Comparison of ENCODE assay signal across 8 mouse cellular contexts in the genomic region with DNA sequence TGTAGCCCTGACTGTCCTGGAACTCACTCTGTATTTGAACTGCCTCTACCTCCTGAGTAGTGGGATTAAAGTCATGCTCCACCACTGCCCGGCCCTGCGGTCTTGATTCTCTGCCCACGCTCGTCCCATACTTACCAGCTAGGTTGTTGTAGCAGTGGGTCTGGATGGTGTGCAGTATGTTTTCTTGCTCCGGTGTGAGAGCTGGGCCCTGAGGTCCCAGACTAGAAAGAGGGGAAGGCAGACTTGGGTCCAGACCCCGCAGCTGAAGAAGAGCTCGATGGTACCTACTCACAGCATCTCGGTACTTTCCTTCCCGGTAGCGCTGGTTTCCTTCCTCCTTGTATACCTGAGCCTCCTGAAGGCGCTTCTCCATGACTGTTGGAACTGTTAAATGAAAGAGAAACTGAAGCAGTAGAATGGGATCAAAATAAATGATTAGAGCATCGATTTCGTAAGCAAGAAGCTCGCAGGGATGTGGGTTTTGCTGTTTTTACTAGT. TPM values are rescaled to one million over a fixed set of nuclear protein-coding genes. Genes with fewer than 3 reads are reported as not detected.
A peak's percentile ranks its signal among the peaks of the same experiment; 100 is the strongest.
DNase-seq lines count a peak whose midpoint lies in the region; ATAC-seq and TF ChIP-seq lines count a peak whose summit lies in the region.

No protein-coding gene starts in this region.

- TF ChIP-seq RAD21 in CH12.LX (IDR thresholded peaks at IDR 0.05; ENCODE audit: low read depth, low read length), result no peak

- peak overlapping the region; percentile 95 for H3K4me2 ChIP-seq in heart, embryonic 12.5 days
- H3K4me2 ChIP-seq in CH12.LX (ENCODE audit: insufficient read depth, low read depth, poor library complexity, severe bottlenecking), result peak overlapping the region; percentile 93
- H3K4me2 ChIP-seq in forebrain, embryonic 14.5 days (ENCODE audit: low read length), result peak overlapping the region; percentile 88
- peak overlapping the region; percentile 86 for H3K4me2 ChIP-seq in liver, embryonic 15.5 days

- no peak for ATAC-seq in heart, embryonic 12.5 days (ENCODE audit: insufficient number of reproducible peaks, low FRiP score)
- no peak for ATAC-seq in forebrain, embryonic 14.5 days
- no peak for ATAC-seq in liver, embryonic 15.5 days (ENCODE audit: insufficient read depth)

- intact Hi-C loops in heart, postnatal 14 days (cut with DNase I), result loop anchor here (5.0 kb wide), 2 partner anchors 46 to 101 kb away; a partner anchor contains a TSS

- TF ChIP-seq EP300 in CH12.LX (IDR thresholded peaks at IDR 0.05; ENCODE audit: low read length), result no peak

- in situ Hi-C loops in CH12.LX (cut with MboI; ENCODE audit: low pct_ligation_motif_present, low pct_unique_long_range_greater_than_20kb, low sequenced_read_pairs), result no loop called here

- H3K4me3 ChIP-seq in heart, embryonic 12.5 days, result peak overlapping the region; percentile 97
- peak overlapping the region; percentile 90 to 96 (median 91) for H3K4me3 ChIP-seq in CH12.LX (replicated peaks in 1 of 3; ENCODE audit: low read depth in 2 of 3, low read length in 2 of 3, poor library complexity in 1 of 3)
- peak overlapping the region; percentile 99 for H3K4me3 ChIP-seq in forebrain, embryonic 14.5 days (ENCODE audit: low read depth, low read length)
- H3K4me3 ChIP-seq in liver, embryonic 15.5 days (replicated peaks), result peak overlapping the region; percentile 92

- no peaks in the 10 kb centered on the region for H3K9me3 ChIP-seq in heart, embryonic 12.5 days (replicated peaks)
- H3K9me3 ChIP-seq in CH12.LX (replicated peaks; ENCODE audit: low read length), result no peaks in the 10 kb centered on the region
- no peaks in the 10 kb centered on the region for H3K9me3 ChIP-seq in forebrain, embryonic 14.5 days (replicated peaks; ENCODE audit: control insufficient read depth, low read length)
- no peaks in the 10 kb centered on the region for H3K9me3 ChIP-seq in liver, embryonic 15.5 days (replicated peaks)

- no peak for TF ChIP-seq CTCF in CH12.LX (conservative IDR thresholded peaks at IDR 0.05 in 1 of 2, IDR thresholded peaks at IDR 0.05 in 1 of 2; ENCODE audit: low read depth in 2 of 2, low read length in 2 of 2)

- 26% methylated on average over 14 of the region's 14 CpGs for WGBS in heart, embryonic 12.5 days
- WGBS in forebrain, embryonic 14.5 days, result 33% methylated on average over 14 of the region's 14 CpGs
- WGBS in liver, embryonic 15.5 days (ENCODE audit: insufficient replicate concordance), result 13% methylated on average over 14 of the region's 14 CpGs

- H3K36me3 ChIP-seq in heart, embryonic 12.5 days, result peaks cover 39% of the 10 kb centered on the region
- H3K36me3 ChIP-seq in CH12.LX (replicated peaks in 1 of 2; ENCODE audit: control insufficient read depth in 1 of 2, insufficient read depth in 1 of 2, low read length in 1 of 2), result peaks cover 31 to 45% of the 10 kb centered on the region in 2 experiments
- peaks cover 29% of the 10 kb centered on the region for H3K36me3 ChIP-seq in forebrain, embryonic 14.5 days (ENCODE audit: control insufficient read depth, insufficient read depth, low read length)
- H3K36me3 ChIP-seq in liver, embryonic 15.5 days (replicated peaks), result peaks cover 47% of the 10 kb centered on the region

- TF ChIP-seq POLR2A in CH12.LX (IDR thresholded peaks at IDR 0.05; ENCODE audit: low read depth, low read length), result no peak

- H3K27me3 ChIP-seq in heart, embryonic 12.5 days (replicated peaks), result no peaks in the 10 kb centered on the region
- H3K27me3 ChIP-seq in CH12.LX (replicated peaks), result no peaks in the 10 kb centered on the region
- no peaks in the 10 kb centered on the region for H3K27me3 ChIP-seq in forebrain, embryonic 14.5 days (replicated peaks; ENCODE audit: control insufficient read depth, insufficient read depth, low read length)
- no peaks in the 10 kb centered on the region for H3K27me3 ChIP-seq in liver, embryonic 15.5 days

- H3K4me1 ChIP-seq in heart, embryonic 12.5 days (replicated peaks), result peaks cover 26% of the 10 kb centered on the region
- H3K4me1 ChIP-seq in CH12.LX (ENCODE audit: control insufficient read depth in 1 of 2, insufficient read depth in 2 of 2), result peaks cover 10 to 42% of the 10 kb centered on the region in 2 experiments
- peaks cover 37% of the 10 kb centered on the region for H3K4me1 ChIP-seq in forebrain, embryonic 14.5 days (ENCODE audit: control insufficient read depth, insufficient read depth, low read length)
- peaks cover 42% of the 10 kb centered on the region for H3K4me1 ChIP-seq in liver, embryonic 15.5 days (replicated peaks)

- dilution Hi-C loops in CH12.LX (cut with MboI; ENCODE audit: extremely low pct_ligation_motif_present, extremely low pct_unique_long_range_greater_than_20kb, low sequenced_read_pairs), result no loop called here

- peak overlapping the region; percentile 86 for H3K9ac ChIP-seq in heart, embryonic 12.5 days
- peak overlapping the region; percentile 95 for H3K9ac ChIP-seq in CH12.LX (ENCODE audit: insufficient read depth, low read depth)
- peak overlapping the region; percentile 65 for H3K9ac ChIP-seq in forebrain, embryonic 14.5 days (ENCODE audit: low read length)
- H3K9ac ChIP-seq in liver, embryonic 15.5 days, result peak overlapping the region; percentile 95

- DNase-seq in heart, postnatal 14 days, result no peak
- no peak for DNase-seq in CH12.LX (ENCODE audit: extremely low read depth)
- DNase-seq in forebrain, embryonic 14.5 days (ENCODE audit: low spot score), result no peak
- DNase-seq in right cerebral cortex, postnatal 25 days, result no peak
- no peak for DNase-seq in frontal cortex, postnatal 36 days (ENCODE audit: low spot score in 2 of 2)
- no peak for DNase-seq in layer of hippocampus, postnatal 14 days (ENCODE audit: low spot score in 2 of 2)

- peak overlapping the region; percentile 99 for H3K27ac ChIP-seq in heart, embryonic 12.5 days (ENCODE audit: poor library complexity, severe bottlenecking)
- H3K27ac ChIP-seq in CH12.LX (ENCODE audit: insufficient read depth, low read depth), result peak overlapping the region; percentile 91
- peak overlapping the region; percentile 99 for H3K27ac ChIP-seq in forebrain, embryonic 14.5 days (ENCODE audit: low read depth, low read length)
- H3K27ac ChIP-seq in liver, embryonic 15.5 days (replicated peaks), result peak overlapping the region; percentile 100

- H3K79me2 ChIP-seq in CH12.LX (replicated peaks; ENCODE audit: control insufficient read depth, extremely low read depth, insufficient read depth, poor library complexity, severe bottlenecking), result peaks cover 64% of the 10 kb centered on the region

TF ChIP-seq in CH12.LX, 34 proteins besides CTCF, POLR2A, EP300 and RAD21 (continues in another document):
- no peak for TF ChIP-seq POLR2AphosphoS2 (IDR thresholded peaks at IDR 0.05; ENCODE audit: low read depth, low read length)
- no peak for TF ChIP-seq E2F4 (IDR thresholded peaks at IDR 0.05; ENCODE audit: insufficient replicate concordance, low read depth, low read length)
- TF ChIP-seq CHD2 (IDR thresholded peaks at IDR 0.05; ENCODE audit: low read length), result no peak

RNA-seq across cellular contexts. Expression of a gene that starts 0.8 kb away (rescaled TPM):
- 36.3 and 37.0 TPM in 2 replicates for polyA plus RNA-seq in heart, embryonic 12.5 days (2016; fragmentation: Nextera tagmentation; extraction: Ambion mirVana)
- total RNA-seq in heart, postnatal 14 days (2021), result 10 to 100 TPM; 15.1 to 15.4 TPM
- 37.6 and 42.0 TPM in 2 replicates for total RNA-seq in CH12.LX (2012; rRNA removed)
- total RNA-seq in CH12.LX (2014; rRNA removed), result 56.5 and 57.2 TPM in 2 replicates
- polyA plus RNA-seq in CH12.LX (2012; ENCODE audit: insufficient read length, low read depth), result 42.2 and 44.7 TPM in 2 replicates
- 50.7 and 65.3 TPM in 2 replicates for polyA plus RNA-seq in forebrain, embryonic 14.5 days (2014; fragmentation: Nextera tagmentation; extraction: Ambion mirVana)
- polyA plus RNA-seq in liver, embryonic 15.5 days (2015; fragmentation: Nextera tagmentation; extraction: Ambion mirVana), result 22.4 and 22.5 TPM in 2 replicates
- total RNA-seq in layer of hippocampus, postnatal 14 days (2021), result 10 to 100 TPM; 29.8 to 32.1 TPM

RNA-seq across cellular contexts. Expression of a gene that starts 1.5 kb away (rescaled TPM):
- 3.8 TPM in 2 replicates for polyA plus RNA-seq in heart, embryonic 12.5 days (2016; fragmentation: Nextera tagmentation; extraction: Ambion mirVana)
- 10 to 100 TPM; 48.5 to 51.1 TPM for total RNA-seq in heart, postnatal 14 days (2021)
- 44.3 and 44.8 TPM in 2 replicates for total RNA-seq in CH12.LX (2012; rRNA removed)
- total RNA-seq in CH12.LX (2014; rRNA removed), result 17.8 and 19.7 TPM in 2 replicates
- polyA plus RNA-seq in CH12.LX (2012; ENCODE audit: insufficient read length, low read depth), result 81.6 and 94.1 TPM in 2 replicates
- 7.2 and 7.4 TPM in 2 replicates for polyA plus RNA-seq in forebrain, embryonic 14.5 days (2014; fragmentation: Nextera tagmentation; extraction: Ambion mirVana)
- 2.2 and 2.6 TPM in 2 replicates for polyA plus RNA-seq in liver, embryonic 15.5 days (2015; fragmentation: Nextera tagmentation; extraction: Ambion mirVana)
- total RNA-seq in layer of hippocampus, postnatal 14 days (2021), result 100 to 1,000 TPM in 1 of 2 experiments, 10 to 100 TPM in 1; 99.4 to 103 TPM

RNA-seq across cellular contexts. Expression of a gene that starts 11.2 kb away (rescaled TPM):
- not detected in 2 replicates for polyA plus RNA-seq in heart, embryonic 12.5 days (2016; fragmentation: Nextera tagmentation; extraction: Ambion mirVana)
- not detected for total RNA-seq in heart, postnatal 14 days (2021)
- 0.25 and 0.67 TPM in 2 replicates for total RNA-seq in CH12.LX (2012; rRNA removed)
- 2.1 and 5.1 TPM in 2 replicates for total RNA-seq in CH12.LX (2014; rRNA removed)
- polyA plus RNA-seq in CH12.LX (2012; ENCODE audit: insufficient read length, low read depth), result 63.9 and 77.4 TPM in 2 replicates
- polyA plus RNA-seq in forebrain, embryonic 14.5 days (2014; fragmentation: Nextera tagmentation; extraction: Ambion mirVana), result not detected in 2 replicates
- polyA plus RNA-seq in liver, embryonic 15.5 days (2015; fragmentation: Nextera tagmentation; extraction: Ambion mirVana), result not detected in 2 replicates
- total RNA-seq in layer of hippocampus, postnatal 14 days (2021), result 1 to 10 TPM in 1 of 2 experiments, not detected in 1; 4.4 TPM

RNA-seq across cellular contexts. Expression of a gene that starts 16.0 kb away (rescaled TPM):
- 3.8 and 4.1 TPM in 2 replicates for polyA plus RNA-seq in heart, embryonic 12.5 days (2016; fragmentation: Nextera tagmentation; extraction: Ambion mirVana)
- 1 to 10 TPM; 1.2 to 2.3 TPM for total RNA-seq in heart, postnatal 14 days (2021)
- total RNA-seq in CH12.LX (2012; rRNA removed) (2.4 and 2.5 TPM in 2 replicates), CH12.LX (2014; rRNA removed) (1.1 and 2.2 TPM in 2 replicates)
- polyA plus RNA-seq in CH12.LX (2012; ENCODE audit: insufficient read length, low read depth), result 1.2 and 1.3 TPM in 2 replicates
- polyA plus RNA-seq in forebrain, embryonic 14.5 days (2014; fragmentation: Nextera tagmentation; extraction: Ambion mirVana), result 9.0 and 9.7 TPM in 2 replicates
- polyA plus RNA-seq in liver, embryonic 15.5 days (2015; fragmentation: Nextera tagmentation; extraction: Ambion mirVana), result 1.2 and 1.3 TPM in 2 replicates
- total RNA-seq in layer of hippocampus, postnatal 14 days (2021), result 1 to 10 TPM; 4.3 TPM

RNA-seq across cellular contexts. Expression of a gene that starts 18.9 kb away (rescaled TPM):
- 41.0 and 41.1 TPM in 2 replicates for polyA plus RNA-seq in heart, embryonic 12.5 days (2016; fragmentation: Nextera tagmentation; extraction: Ambion mirVana)
- total RNA-seq in heart, postnatal 14 days (2021), result 10 to 100 TPM; 21.3 to 28.0 TPM
- total RNA-seq in CH12.LX (2012; rRNA removed) (91.0 and 117 TPM in 2 replicates), CH12.LX (2014; rRNA removed) (27.9 and 30.9 TPM in 2 replicates)
- 46.7 and 51.6 TPM in 2 replicates for polyA plus RNA-seq in CH12.LX (2012; ENCODE audit: insufficient read length, low read depth)
- 66.0 and 77.8 TPM in 2 replicates for polyA plus RNA-seq in forebrain, embryonic 14.5 days (2014; fragmentation: Nextera tagmentation; extraction: Ambion mirVana)
- 29.8 and 33.1 TPM in 2 replicates for polyA plus RNA-seq in liver, embryonic 15.5 days (2015; fragmentation: Nextera tagmentation; extraction: Ambion mirVana)
- 100 to 1,000 TPM in 1 of 2 experiments, 10 to 100 TPM in 1; 96.2 to 107 TPM for total RNA-seq in layer of hippocampus, postnatal 14 days (2021)

Comparison
In these comparisons a context has a peak if more than half of its experiments do, and no peak if none do; other contexts are left out.
1. RNA of a gene that starts 11.2 kb away (polyA plus RNA-seq): 63.9 to 77.4 TPM in CH12.LX; not detected in heart, embryonic 12.5 days, not detected in forebrain, embryonic 14.5 days and not detected in liver, embryonic 15.5 days; every median in the first group is over 10 times any median in the second.
2. Peak in every context shown above with its lines, with median percentiles within 50 percentile points of each other: H3K27ac ChIP-seq, H3K4me2 ChIP-seq, H3K4me3 ChIP-seq and H3K9ac ChIP-seq.